Mouse (Mus musculus) liver, postnatal 0 days (tissue): ENCODE data around the gene Shc3.

Source experiments
- CTCF ChIP-seq: sonication (generic); IDR thresholded peaks from 2 replicates; pipeline ENCODE4 v1.5.1; 2016; ENCODE audit warnings: antibody characterized with exemption, low read depth
- EP300 ChIP-seq: IDR thresholded peaks from 2 replicates; pipeline ENCODE4 v1.6.1; 2016; ENCODE audit warnings: antibody characterized with exemption, low read depth, mild to moderate bottlenecking

- TF ChIP-seq CTCF (no peak), EP300 (no peak)
Measured at GRCm38 (mm10) chr13:51598063-51598462, 28.8 kb upstream of the Shc3 start.
